Mouse (Mus musculus): Measurements from ENCODE around the gene Ddit4. TPM values are rescaled to one million over a fixed set of nuclear protein-coding genes. Genes with fewer than 3 reads are reported as not detected.

The Ddit4 gene
- polyA plus RNA-seq, 1 experiment from 2014 or later, result 2.5 TPM

- Histone ChIP-seq H3K9me3 (ENCODE audit: control insufficient read depth, low read depth, low read length) (no peaks in the 10 kb centered on the region), H3K4me1 (ENCODE audit: control insufficient read depth, insufficient read depth, low read length) (peaks cover 39% of the 10 kb centered on the region), H3K4me2 (replicated peaks; ENCODE audit: low read depth, low read length) (peak overlapping the region; percentile 70), H3K4me3 (ENCODE audit: low read depth, low read length) (peak overlapping the region; percentile 39), H3K27ac (ENCODE audit: low read length) (peak overlapping the region; percentile 73), H3K9ac (replicated peaks; ENCODE audit: low read depth, low read length) (peak overlapping the region; percentile 57; the same call in 1 of the 2 replicates), H3K27me3 (ENCODE audit: control insufficient read depth, insufficient read depth, low read length) (no peaks in the 10 kb centered on the region), H3K36me3 (ENCODE audit: control insufficient read depth, insufficient read depth, low read length) (no peaks in the 10 kb centered on the region)
- 3% methylated on average over 25 of the region's 25 CpGs for WGBS
- ATAC-seq (ENCODE audit: insufficient number of reproducible peaks, insufficient read depth, low FRiP score, low read depth), result peak; percentile 12; the same call in 1 of the 2 replicates
Observed at GRCm38 (mm10) chr10:59969821-59970449, 18.3 kb upstream of the Ddit4 start.

- Histone ChIP-seq H3K9ac (replicated peaks; ENCODE audit: low read depth, low read length) (no peak overlapping the region), H3K9me3 (ENCODE audit: control insufficient read depth, low read depth, low read length) (no peaks in the 10 kb centered on the region), H3K36me3 (ENCODE audit: control insufficient read depth, insufficient read depth, low read length) (no peaks in the 10 kb centered on the region), H3K4me3 (ENCODE audit: low read depth, low read length) (no peak overlapping the region), H3K27me3 (ENCODE audit: control insufficient read depth, insufficient read depth, low read length) (no peaks in the 10 kb centered on the region), H3K4me2 (replicated peaks; ENCODE audit: low read depth, low read length) (no peak overlapping the region), H3K4me1 (ENCODE audit: control insufficient read depth, insufficient read depth, low read length) (peaks cover 34% of the 10 kb centered on the region), H3K27ac (ENCODE audit: low read length) (no peak overlapping the region)
- no peak for ATAC-seq (ENCODE audit: insufficient number of reproducible peaks, insufficient read depth, low FRiP score, low read depth)
- 79% methylated on average over 6 of the region's 6 CpGs for WGBS
Observed at GRCm38 (mm10) chr10:59967309-59967942, 15.8 kb upstream of the Ddit4 start.

- H3K9me3 ChIP-seq (ENCODE audit: control insufficient read depth, low read depth, low read length), result no peaks in the 10 kb centered on the region
- no peak overlapping the region for H3K4me2 ChIP-seq (replicated peaks; ENCODE audit: low read depth, low read length)
- H3K9ac ChIP-seq (replicated peaks; ENCODE audit: low read depth, low read length), result no peak overlapping the region
- peaks cover 34% of the 10 kb centered on the region for H3K4me1 ChIP-seq (ENCODE audit: control insufficient read depth, insufficient read depth, low read length)
- no peak for ATAC-seq (ENCODE audit: insufficient number of reproducible peaks, insufficient read depth, low FRiP score, low read depth)
- H3K27me3 ChIP-seq (ENCODE audit: control insufficient read depth, insufficient read depth, low read length), result no peaks in the 10 kb centered on the region
- no peak overlapping the region for H3K4me3 ChIP-seq (ENCODE audit: low read depth, low read length)
- WGBS, result 89% methylated on average over 6 of the region's 6 CpGs
- no peaks in the 10 kb centered on the region for H3K36me3 ChIP-seq (ENCODE audit: control insufficient read depth, insufficient read depth, low read length)
- no peak overlapping the region for H3K27ac ChIP-seq (ENCODE audit: low read length)
Observed at GRCm38 (mm10) chr10:59966743-59967142, 15.1 kb upstream of the Ddit4 start.

GRCm38 (mm10) chr10:59965788-59966187 is 14.2 kb upstream of the Ddit4 start:
- ATAC-seq (ENCODE audit: insufficient number of reproducible peaks, insufficient read depth, low FRiP score, low read depth), result no peak
- H3K27ac ChIP-seq (ENCODE audit: low read length), result peak overlapping the region; percentile 82
- H3K4me3 ChIP-seq (ENCODE audit: low read depth, low read length), result no peak overlapping the region
- no peak overlapping the region for H3K4me2 ChIP-seq (replicated peaks; ENCODE audit: low read depth, low read length)
- no peaks in the 10 kb centered on the region for H3K36me3 ChIP-seq (ENCODE audit: control insufficient read depth, insufficient read depth, low read length)
- H3K27me3 ChIP-seq (ENCODE audit: control insufficient read depth, insufficient read depth, low read length), result no peaks in the 10 kb centered on the region
- H3K4me1 ChIP-seq (ENCODE audit: control insufficient read depth, insufficient read depth, low read length), result peaks cover 30% of the 10 kb centered on the region
- 66% methylated on average over 8 of the region's 8 CpGs for WGBS
- no peaks in the 10 kb centered on the region for H3K9me3 ChIP-seq (ENCODE audit: control insufficient read depth, low read depth, low read length)
- H3K9ac ChIP-seq (replicated peaks; ENCODE audit: low read depth, low read length), result no peak overlapping the region

- ATAC-seq (ENCODE audit: insufficient number of reproducible peaks, insufficient read depth, low FRiP score, low read depth), result no peak
- H3K9me3 ChIP-seq (ENCODE audit: control insufficient read depth, low read depth, low read length), result no peaks in the 10 kb centered on the region
- 29% methylated on average over 9 of the region's 9 CpGs for WGBS
- H3K27me3 ChIP-seq (ENCODE audit: control insufficient read depth, insufficient read depth, low read length), result no peaks in the 10 kb centered on the region
- no peaks in the 10 kb centered on the region for H3K36me3 ChIP-seq (ENCODE audit: control insufficient read depth, insufficient read depth, low read length)
- H3K4me1 ChIP-seq (ENCODE audit: control insufficient read depth, insufficient read depth, low read length), result peaks cover 25% of the 10 kb centered on the region
- H3K27ac ChIP-seq (ENCODE audit: low read length), result peak overlapping the region; percentile 82
- 0 out of 2 replicates have a peak overlapping the region, but pooled peaks have one; percentile 2 for H3K9ac ChIP-seq (replicated peaks; ENCODE audit: low read depth, low read length)
- peak overlapping the region; percentile 34 for H3K4me2 ChIP-seq (replicated peaks; ENCODE audit: low read depth, low read length)
- H3K4me3 ChIP-seq (ENCODE audit: low read depth, low read length), result no peak overlapping the region
Observed at GRCm38 (mm10) chr10:59965362-59965695, 13.7 kb upstream of the Ddit4 start.

GRCm38 (mm10) chr10:59964504-59965361 is 13.1 kb upstream of the Ddit4 start:
- peak; percentile 83 for ATAC-seq (ENCODE audit: insufficient number of reproducible peaks, insufficient read depth, low FRiP score, low read depth)
- H3K9me3 ChIP-seq (ENCODE audit: control insufficient read depth, low read depth, low read length), result no peaks in the 10 kb centered on the region
- no peaks in the 10 kb centered on the region for H3K27me3 ChIP-seq (ENCODE audit: control insufficient read depth, insufficient read depth, low read length)
- H3K36me3 ChIP-seq (ENCODE audit: control insufficient read depth, insufficient read depth, low read length), result no peaks in the 10 kb centered on the region
- H3K27ac ChIP-seq (ENCODE audit: low read length), result peak overlapping the region; percentile 82
- 3% methylated on average over 22 of the region's 23 CpGs for WGBS
- no peak overlapping the region for H3K4me3 ChIP-seq (ENCODE audit: low read depth, low read length)
- H3K4me1 ChIP-seq (ENCODE audit: control insufficient read depth, insufficient read depth, low read length), result peaks cover 24% of the 10 kb centered on the region
- 0 out of 2 replicates have a peak overlapping the region, but pooled peaks have one; percentile 2 for H3K9ac ChIP-seq (replicated peaks; ENCODE audit: low read depth, low read length)
- peak overlapping the region; percentile 34 for H3K4me2 ChIP-seq (replicated peaks; ENCODE audit: low read depth, low read length)

- 57% methylated on average over 2 of the region's 2 CpGs for WGBS
- H3K27ac ChIP-seq (ENCODE audit: low read length), result peak overlapping the region; percentile 82; the same call in 1 of the 2 replicates
Observed at GRCm38 (mm10) chr10:59963609-59964008, 12.0 kb upstream of the Ddit4 start.

GRCm38 (mm10) chr10:59959517-59959916 is 7.9 kb upstream of the Ddit4 start:
- Histone ChIP-seq H3K27ac (ENCODE audit: low read length) (no peak overlapping the region), H3K4me1 (ENCODE audit: control insufficient read depth, insufficient read depth, low read length) (peaks cover 15% of the 10 kb centered on the region), H3K27me3 (ENCODE audit: control insufficient read depth, insufficient read depth, low read length) (no peaks in the 10 kb centered on the region), H3K36me3 (ENCODE audit: control insufficient read depth, insufficient read depth, low read length) (no peaks in the 10 kb centered on the region), H3K4me2 (replicated peaks; ENCODE audit: low read depth, low read length) (no peak overlapping the region), H3K4me3 (ENCODE audit: low read depth, low read length) (no peak overlapping the region), H3K9ac (replicated peaks; ENCODE audit: low read depth, low read length) (no peak overlapping the region), H3K9me3 (ENCODE audit: control insufficient read depth, low read depth, low read length) (no peaks in the 10 kb centered on the region)
- 74% methylated on average over 12 of the region's 12 CpGs for WGBS
- ATAC-seq (ENCODE audit: insufficient number of reproducible peaks, insufficient read depth, low FRiP score, low read depth), result no peak

More at GRCm38 (mm10) chr10:59963609-59964008, 12.0 kb upstream of the Ddit4 start:
- Histone ChIP-seq H3K4me2 (replicated peaks; ENCODE audit: low read depth, low read length) (no peak overlapping the region), H3K4me3 (ENCODE audit: low read depth, low read length) (no peak overlapping the region), H3K4me1 (ENCODE audit: control insufficient read depth, insufficient read depth, low read length) (peaks cover 24% of the 10 kb centered on the region), H3K9ac (replicated peaks; ENCODE audit: low read depth, low read length) (no peak overlapping the region), H3K36me3 (ENCODE audit: control insufficient read depth, insufficient read depth, low read length) (no peaks in the 10 kb centered on the region), H3K27me3 (ENCODE audit: control insufficient read depth, insufficient read depth, low read length) (no peaks in the 10 kb centered on the region), H3K9me3 (ENCODE audit: control insufficient read depth, low read depth, low read length) (no peaks in the 10 kb centered on the region)
- no peak for ATAC-seq (ENCODE audit: insufficient number of reproducible peaks, insufficient read depth, low FRiP score, low read depth)
